Comparison of ENCODE assay signal across 19 mouse cellular contexts in the genomic region with DNA sequence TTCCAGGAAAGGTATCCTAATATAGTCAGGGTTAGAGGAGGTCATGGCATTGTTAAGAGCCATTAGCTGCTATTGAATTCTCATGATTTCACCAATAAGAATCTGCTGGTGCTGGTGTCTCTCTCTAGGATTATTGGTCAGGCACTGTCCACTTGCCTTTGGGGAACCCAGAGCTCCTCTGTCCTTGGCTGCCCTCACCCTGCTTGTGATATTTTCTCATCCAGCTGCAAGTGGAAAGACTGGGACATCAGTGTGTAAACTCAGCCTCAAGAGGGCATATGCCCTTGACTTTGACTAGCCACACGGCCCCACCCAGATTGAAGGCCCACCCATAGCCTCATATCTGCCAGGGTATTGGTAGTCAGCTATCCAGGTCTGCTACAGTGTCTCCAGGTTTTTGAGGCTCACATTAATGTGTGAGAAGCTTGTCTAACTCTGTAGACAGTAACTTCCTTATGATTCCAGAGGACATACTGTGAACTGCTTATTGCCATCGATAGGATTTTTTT. TPM values are rescaled to one million over a fixed set of nuclear protein-coding genes. Genes with fewer than 3 reads are reported as not detected.
DNase-seq lines count a peak whose midpoint lies in the region; ATAC-seq and TF ChIP-seq lines count a peak whose summit lies in the region.
"Had no signal": no experiment of that assay in that cellular context is flagged by ENCODE, and none has a peak within 500 bp of the region (broad histone marks: within the 10 kb centered on the region; RNA-seq: fewer than 3 reads in every experiment).

No protein-coding gene starts in this region.

- no peak overlapping the region for H3K27ac ChIP-seq in liver, embryonic 14.5 days
- H3K27ac ChIP-seq in liver, postnatal 0 days (ENCODE audit: low read depth): no peak overlapping the region
- H3K27ac ChIP-seq in hindbrain, embryonic 13.5 days: no peak overlapping the region
- H3K27ac ChIP-seq: embryonic facial prominence, embryonic 15.5 days; forebrain, embryonic 12.5 days; hindbrain, embryonic 12.5 days; hindbrain, postnatal 0 days had no signal

- no peaks in the 10 kb centered on the region for H3K27me3 ChIP-seq in liver, embryonic 14.5 days (ENCODE audit: control insufficient read depth, insufficient read depth, low read length)
- H3K27me3 ChIP-seq in liver, postnatal 0 days (ENCODE audit: insufficient read depth, low read length): no peaks in the 10 kb centered on the region
- no peaks in the 10 kb centered on the region for H3K27me3 ChIP-seq in hindbrain, embryonic 13.5 days
- H3K27me3 ChIP-seq: embryonic facial prominence, embryonic 15.5 days; forebrain, embryonic 12.5 days; heart, embryonic 12.5 days; hindbrain, embryonic 12.5 days; Patski had no signal

- H3K9me3 ChIP-seq in liver, embryonic 14.5 days (ENCODE audit: control insufficient read depth, low read length): no peaks in the 10 kb centered on the region
- no peaks in the 10 kb centered on the region for H3K9me3 ChIP-seq in liver, postnatal 0 days (ENCODE audit: low read length)
- H3K9me3 ChIP-seq in hindbrain, embryonic 13.5 days: no peaks in the 10 kb centered on the region
- H3K9me3 ChIP-seq: embryonic facial prominence, embryonic 15.5 days; forebrain, embryonic 12.5 days; heart, embryonic 12.5 days; hindbrain, embryonic 12.5 days had no signal

- H3K36me3 ChIP-seq in liver, embryonic 14.5 days (replicated peaks; ENCODE audit: control insufficient read depth, insufficient read depth, low read depth): no peaks in the 10 kb centered on the region; the same call in 1 of the 2 replicates
- H3K36me3 ChIP-seq in liver, postnatal 0 days (replicated peaks; ENCODE audit: insufficient read depth, low read length): peaks cover 86% of the 10 kb centered on the region
- H3K36me3 ChIP-seq in hindbrain, embryonic 13.5 days: peaks cover 35% of the 10 kb centered on the region
- H3K36me3 ChIP-seq: forebrain, embryonic 12.5 days had no signal

- TF ChIP-seq CTCF in liver, embryonic 14.5 days (IDR thresholded peaks at IDR 0.05; ENCODE audit: low read depth): 0 out of 2 replicates have a peak, but pooled peaks have one; percentile 3
- no peak for TF ChIP-seq CTCF in liver, postnatal 0 days (IDR thresholded peaks at IDR 0.05; ENCODE audit: low read depth)

- TF ChIP-seq EP300 in liver, embryonic 14.5 days (IDR thresholded peaks at IDR 0.05; ENCODE audit: low read depth): no peak
- no peak for TF ChIP-seq EP300 in liver, postnatal 0 days (IDR thresholded peaks at IDR 0.05; ENCODE audit: low read depth)

- no peak overlapping the region for H3K4me2 ChIP-seq in liver, embryonic 14.5 days (ENCODE audit: low read depth)
- no peak overlapping the region for H3K4me2 ChIP-seq in liver, postnatal 0 days (ENCODE audit: low read depth, low read length)
- no peak overlapping the region for H3K4me2 ChIP-seq in hindbrain, embryonic 13.5 days
- H3K4me2 ChIP-seq: embryonic facial prominence, embryonic 15.5 days; forebrain, embryonic 12.5 days; heart, embryonic 12.5 days; hindbrain, embryonic 12.5 days had no signal

- ATAC-seq in liver, embryonic 14.5 days (ENCODE audit: insufficient read depth): no peak
- ATAC-seq in liver, postnatal 0 days: no peak
- peak; percentile 54 for ATAC-seq in megakaryocyte progenitor cell, adult 5-6 weeks (replicated peaks; ENCODE audit: poor library complexity)
- no peak for ATAC-seq in hindbrain, embryonic 13.5 days (ENCODE audit: low FRiP score)
- ATAC-seq: forebrain, embryonic 16.5 days; hindbrain, postnatal 0 days; Patski had no signal

- DNase-seq in heart, adult 11 months: peak; percentile 92
- DNase-seq in heart, postnatal 4 days: no peak
- no peak for DNase-seq in liver, embryonic 14.5 days (ENCODE audit: low read depth in 3 of 3, low spot score in 3 of 3)
- no peak for DNase-seq in liver, postnatal 0 days
- no peak for DNase-seq in adrenal gland, adult (ENCODE audit: inconsistent age in 2 of 2, low spot score in 1 of 2)
- DNase-seq: cerebellum, adult 11 months; cerebellum, adult 8-10 months; cerebellum, postnatal 14 days; embryo, embryonic 11 days; gastrocnemius, postnatal 25 days had no signal

- no peaks in the 10 kb centered on the region for H3K4me1 ChIP-seq in liver, embryonic 14.5 days (replicated peaks; ENCODE audit: control insufficient read depth in 2 of 2, insufficient read depth in 2 of 2, low read length in 1 of 2)
- H3K4me1 ChIP-seq in liver, postnatal 0 days (ENCODE audit: insufficient read depth): peaks cover 4% of the 10 kb centered on the region; the same call in 1 of the 2 replicates
- H3K4me1 ChIP-seq in hindbrain, embryonic 13.5 days (replicated peaks): no peaks in the 10 kb centered on the region
- H3K4me1 ChIP-seq: embryonic facial prominence, embryonic 15.5 days; forebrain, embryonic 12.5 days; hindbrain, embryonic 12.5 days had no signal

- no peak overlapping the region for H3K4me3 ChIP-seq in liver, embryonic 14.5 days (ENCODE audit: insufficient read depth in 1 of 2, low read depth in 2 of 2, low read length in 2 of 2)
- H3K4me3 ChIP-seq in liver, postnatal 0 days (ENCODE audit: low read depth, low read length): no peak overlapping the region
- H3K4me3 ChIP-seq in hindbrain, embryonic 13.5 days: no peak overlapping the region
- H3K4me3 ChIP-seq: embryonic facial prominence, embryonic 15.5 days; forebrain, embryonic 12.5 days; heart, embryonic 12.5 days; hindbrain, embryonic 12.5 days had no signal

- H3K9ac ChIP-seq in liver, embryonic 14.5 days (replicated peaks): no peak overlapping the region
- H3K9ac ChIP-seq in liver, postnatal 0 days (replicated peaks): no peak overlapping the region
- no peak overlapping the region for H3K9ac ChIP-seq in hindbrain, embryonic 13.5 days
- H3K9ac ChIP-seq: embryonic facial prominence, embryonic 15.5 days; forebrain, embryonic 12.5 days; heart, embryonic 12.5 days; hindbrain, embryonic 12.5 days had no signal

- WGBS in liver, embryonic 14.5 days (ENCODE audit: insufficient replicate concordance): 74% methylated on average over 2 of the region's 2 CpGs
- WGBS in liver, postnatal 0 days (ENCODE audit: insufficient replicate concordance): 83% methylated on average over 2 of the region's 2 CpGs
- 91% methylated on average over 2 of the region's 2 CpGs for WGBS in hindbrain, embryonic 13.5 days

RNA-seq across cellular contexts. Expression of a gene that starts 15.3 kb away (rescaled TPM):
- total RNA-seq in heart, postnatal 4 days (2021): 10 to 100 TPM; 26.4 to 33.4 TPM
- polyA plus RNA-seq in liver, embryonic 14.5 days (2012; rRNA removed): 28.8 and 31.4 TPM in 2 replicates
- 38.1 and 44.2 TPM in 2 replicates for polyA plus RNA-seq in liver, embryonic 14.5 days (2014; fragmentation: Nextera tagmentation; extraction: Ambion mirVana)
- polyA plus RNA-seq in liver, postnatal 0 days (2015; fragmentation: Nextera tagmentation; extraction: Ambion mirVana): 29.8 and 36.8 TPM in 2 replicates
- total RNA-seq in megakaryocyte progenitor cell, adult 5-6 weeks (2015): 12.4 and 14.6 TPM in 2 replicates
- total RNA-seq in megakaryocyte progenitor cell, adult 5-6 weeks (2017): 7.0 and 10.1 TPM in 2 replicates
- polyA plus RNA-seq in hindbrain, embryonic 13.5 days (2015; fragmentation: Nextera tagmentation; extraction: Ambion mirVana): 24.0 and 25.5 TPM in 2 replicates

RNA-seq across cellular contexts. Expression of a gene that starts 30.4 kb away (rescaled TPM):
- 10 to 100 TPM; 13.8 to 14.9 TPM for total RNA-seq in heart, postnatal 4 days (2021)
- polyA plus RNA-seq in liver, embryonic 14.5 days (2012; rRNA removed): 2.2 and 3.7 TPM in 2 replicates
- 5.8 and 6.5 TPM in 2 replicates for polyA plus RNA-seq in liver, embryonic 14.5 days (2014; fragmentation: Nextera tagmentation; extraction: Ambion mirVana)
- 2.8 and 3.9 TPM in 2 replicates for polyA plus RNA-seq in liver, postnatal 0 days (2015; fragmentation: Nextera tagmentation; extraction: Ambion mirVana)
- total RNA-seq in megakaryocyte progenitor cell, adult 5-6 weeks (2015): 23.9 and 29.3 TPM in 2 replicates
- total RNA-seq in megakaryocyte progenitor cell, adult 5-6 weeks (2017): 29.4 and 45.9 TPM in 2 replicates
- 15.8 and 18.7 TPM in 2 replicates for polyA plus RNA-seq in hindbrain, embryonic 13.5 days (2015; fragmentation: Nextera tagmentation; extraction: Ambion mirVana)

RNA-seq across cellular contexts. Expression of a gene that starts 57.8 kb away (rescaled TPM):
- 100 to 1,000 TPM; 111 to 115 TPM for total RNA-seq in heart, postnatal 4 days (2021)
- polyA plus RNA-seq in liver, embryonic 14.5 days (2012; rRNA removed): 3.5 and 5.8 TPM in 2 replicates
- polyA plus RNA-seq in liver, embryonic 14.5 days (2014; fragmentation: Nextera tagmentation; extraction: Ambion mirVana): 8.2 and 8.6 TPM in 2 replicates
- 10.3 and 10.6 TPM in 2 replicates for polyA plus RNA-seq in liver, postnatal 0 days (2015; fragmentation: Nextera tagmentation; extraction: Ambion mirVana)
- total RNA-seq in megakaryocyte progenitor cell, adult 5-6 weeks (2015): 72.5 and 84.2 TPM in 2 replicates
- 63.4 and 70.0 TPM in 2 replicates for total RNA-seq in megakaryocyte progenitor cell, adult 5-6 weeks (2017)
- 56.4 and 59.9 TPM in 2 replicates for polyA plus RNA-seq in hindbrain, embryonic 13.5 days (2015; fragmentation: Nextera tagmentation; extraction: Ambion mirVana)
